Mouse (Mus musculus) midbrain, embryonic 15.5 days (tissue): Measurements from ENCODE around the gene Gpha2. TPM values are rescaled to one million over a fixed set of nuclear protein-coding genes. Genes with fewer than 3 reads are reported as not detected.

ENCODE experiments used
- ATAC-seq: fragments of 200-750 bp; cut with Nextera tagmentation; replicated peaks from 2 replicates; pipeline ENCODE4 v1.8.0; 2017; ENCODE audit warnings: moderate TSS enrichment
- H3K27ac ChIP-seq: fragments of 300-500 bp; sonication (generic); 2 replicates; pipeline ENCODE4 v1.5.1; 2015; ENCODE audit warnings: mild to moderate bottlenecking, inconsistent platforms
- H3K27me3 ChIP-seq: fragments of 300-500 bp; sonication (generic); replicated peaks from 2 replicates; pipeline ENCODE4 v1.6.1; 2015; ENCODE audit warnings: inconsistent platforms
- H3K36me3 ChIP-seq: fragments of 300-500 bp; sonication (generic); replicated peaks from 2 replicates; pipeline ENCODE4 v1.6.1; 2015; ENCODE audit warnings: inconsistent platforms
- H3K4me1 ChIP-seq: fragments of 300-500 bp; sonication (generic); 2 replicates; pipeline ENCODE4 v1.6.1; 2015; ENCODE audit warnings: inconsistent platforms
- H3K4me2 ChIP-seq: fragments of 300-500 bp; sonication (generic); 2 replicates; pipeline ENCODE4 v1.6.1; 2015; ENCODE audit warnings: inconsistent platforms, mild to moderate bottlenecking, moderate library complexity
- H3K4me3 ChIP-seq: fragments of 300-500 bp; sonication (generic); 2 replicates; pipeline ENCODE4 v1.5.1; 2015; ENCODE audit warnings: mild to moderate bottlenecking, inconsistent platforms
- H3K9ac ChIP-seq: fragments of 300-500 bp; sonication (generic); 2 replicates; pipeline ENCODE4 v1.6.1; 2015; ENCODE audit warnings: mild to moderate bottlenecking, inconsistent platforms
- H3K9me3 ChIP-seq: fragments of 300-500 bp; sonication (generic); 2 replicates; pipeline ENCODE4 v1.6.1; 2016; ENCODE audit warnings: inconsistent platforms
- WGBS: fragments of 180-500 bp; shearing (Covaris S2); methylation state at CpG from one replicate; pipeline ENCODE4 v1.1.7; 2015; ENCODE audit warnings: mixed read lengths; 5-methylcytosine and 5-hydroxymethylcytosine counted together
- polyA plus RNA-seq: library from polyadenylated mRNA; unstranded; fragments of >200 nt; fragmentation: Nextera tagmentation; extraction: Ambion mirVana; gene quantifications from 2 replicates; pipeline ENCODE4 v1.2.1, GENCODE M21; 2015

Gene Gpha2
- polyA plus RNA-seq, 1 experiment from 2014 or later: not detected

GRCm38 (mm10) chr19:6233647-6234046 is 7.5 kb downstream of the Gpha2 start:
- ATAC-seq: no peak
- Histone ChIP-seq H3K36me3 (peaks cover 25% of the 10 kb centered on the region; the same call in 1 of the 2 replicates), H3K9me3 (no peaks in the 10 kb centered on the region), H3K4me1 (peaks cover 19% of the 10 kb centered on the region), H3K27ac (no peak overlapping the region), H3K4me2 (no peak overlapping the region), H3K27me3 (no peaks in the 10 kb centered on the region), H3K4me3 (0 out of 2 replicates have a peak overlapping the region, but pooled peaks have one; percentile 89), H3K9ac (no peak overlapping the region)
- 87% methylated on average over 16 of the region's 16 CpGs for WGBS

- 62% methylated on average over 11 of the region's 11 CpGs for WGBS
- Histone ChIP-seq H3K4me2 (peak overlapping the region; percentile 85), H3K36me3 (peaks cover 25% of the 10 kb centered on the region; the same call in 1 of the 2 replicates), H3K4me1 (peaks cover 19% of the 10 kb centered on the region), H3K27ac (no peak overlapping the region), H3K27me3 (no peaks in the 10 kb centered on the region), H3K9me3 (no peaks in the 10 kb centered on the region), H3K9ac (peak overlapping the region; percentile 94), H3K4me3 (peak overlapping the region; percentile 89)
- no peak for ATAC-seq
Observed at GRCm38 (mm10) chr19:6234337-6235083, 8.3 kb downstream of the Gpha2 start.

GRCm38 (mm10) chr19:6235084-6236052 is 9.2 kb downstream of the Gpha2 start, which contains the start of gene Ppp2r5b:
TSS of gene Ppp2r5b (minus strand) at chr19:6235872.
- H3K36me3 ChIP-seq: peaks cover 20% of the 10 kb centered on the region; the same call in 1 of the 2 replicates
- H3K27ac ChIP-seq: peak within 1 kb of the TSS; percentile 92
- H3K4me3 ChIP-seq: peak within 1 kb of the TSS; percentile 89
- peak; percentile 95 for ATAC-seq
- peak within 1 kb of the TSS; percentile 94 for H3K9ac ChIP-seq
- no peaks in the 10 kb centered on the region for H3K9me3 ChIP-seq
- 2% methylated on average over 48 of the region's 48 CpGs for WGBS
- H3K27me3 ChIP-seq: no peaks in the 10 kb centered on the region
- H3K4me1 ChIP-seq: peaks cover 19% of the 10 kb centered on the region
- H3K4me2 ChIP-seq: peak within 1 kb of the TSS; percentile 85

- under 1% methylated on average over 9 of the region's 9 CpGs for WGBS
- Histone ChIP-seq H3K4me3 (peak overlapping the region; percentile 89), H3K4me2 (peak overlapping the region; percentile 85), H3K27ac (peak overlapping the region; percentile 92), H3K9ac (peak overlapping the region; percentile 94), H3K9me3 (no peaks in the 10 kb centered on the region), H3K36me3 (peaks cover 13% of the 10 kb centered on the region; the same call in 1 of the 2 replicates), H3K27me3 (no peaks in the 10 kb centered on the region), H3K4me1 (peaks cover 23% of the 10 kb centered on the region)
- peak; percentile 91 for ATAC-seq
Observed at GRCm38 (mm10) chr19:6236053-6236441, 9.9 kb downstream of the Gpha2 start.

- H3K4me1 ChIP-seq: peaks cover 24% of the 10 kb centered on the region
- H3K27me3 ChIP-seq: no peaks in the 10 kb centered on the region
- H3K4me2 ChIP-seq: no peak overlapping the region
- H3K36me3 ChIP-seq: peaks cover 8% of the 10 kb centered on the region; the same call in 1 of the 2 replicates
- H3K9me3 ChIP-seq: no peaks in the 10 kb centered on the region
- no peak overlapping the region for H3K9ac ChIP-seq
- no peak overlapping the region for H3K4me3 ChIP-seq
- no peak for ATAC-seq
- H3K27ac ChIP-seq: no peak overlapping the region
- 76% methylated on average over 7 of the region's 7 CpGs for WGBS
Observed at GRCm38 (mm10) chr19:6236842-6237241, 10.7 kb downstream of the Gpha2 start.

- H3K9me3 ChIP-seq: no peaks in the 10 kb centered on the region
- peaks cover 38% of the 10 kb centered on the region for H3K4me1 ChIP-seq
- no peaks in the 10 kb centered on the region for H3K27me3 ChIP-seq
- no peak overlapping the region for H3K9ac ChIP-seq
- no peaks in the 10 kb centered on the region for H3K36me3 ChIP-seq
- no peak overlapping the region for H3K4me2 ChIP-seq
- H3K4me3 ChIP-seq: no peak overlapping the region
- no peak overlapping the region for H3K27ac ChIP-seq
- no peak for ATAC-seq
Observed at GRCm38 (mm10) chr19:6238740-6239139, 12.6 kb downstream of the Gpha2 start.

GRCm38 (mm10) chr19:6240136-6240535 is 14.0 kb downstream of the Gpha2 start:
- ATAC-seq: no peak
- peaks cover 25% of the 10 kb centered on the region for H3K4me1 ChIP-seq
- no peak overlapping the region for H3K27ac ChIP-seq
- 76% methylated on average over 1 of the region's 1 CpGs for WGBS
- no peak overlapping the region for H3K9ac ChIP-seq
- H3K4me2 ChIP-seq: no peak overlapping the region
- H3K9me3 ChIP-seq: no peaks in the 10 kb centered on the region
- H3K27me3 ChIP-seq: no peaks in the 10 kb centered on the region
- H3K36me3 ChIP-seq: peaks cover 8% of the 10 kb centered on the region; the same call in 1 of the 2 replicates
- no peak overlapping the region for H3K4me3 ChIP-seq

GRCm38 (mm10) chr19:6240725-6241124 is 14.5 kb downstream of the Gpha2 start:
- no peaks in the 10 kb centered on the region for H3K9me3 ChIP-seq
- H3K4me2 ChIP-seq: peak overlapping the region; percentile 92
- peaks cover 25% of the 10 kb centered on the region for H3K4me1 ChIP-seq
- ATAC-seq: no peak
- H3K27ac ChIP-seq: peak overlapping the region; percentile 59; the same call in 1 of the 2 replicates
- H3K27me3 ChIP-seq: no peaks in the 10 kb centered on the region
- H3K36me3 ChIP-seq: peaks cover 13% of the 10 kb centered on the region; the same call in 1 of the 2 replicates
- 37% methylated on average over 5 of the region's 5 CpGs for WGBS
- H3K4me3 ChIP-seq: peak overlapping the region; percentile 71; the same call in 1 of the 2 replicates
- no peak overlapping the region for H3K9ac ChIP-seq

GRCm38 (mm10) chr19:6241274-6242107 is 15.3 kb downstream of the Gpha2 start, which contains the start of gene Atg2a:
TSS of gene Atg2a (plus strand) at chr19:6241668.
- H3K9me3 ChIP-seq: no peaks in the 10 kb centered on the region
- under 1% methylated on average over 55 of the region's 55 CpGs for WGBS

GRCm38 (mm10) chr19:6242281-6242680 is 16.1 kb downstream of the Gpha2 start:
- Histone ChIP-seq H3K4me1 (peaks cover 21% of the 10 kb centered on the region), H3K27ac (peak overlapping the region; percentile 59; the same call in 1 of the 2 replicates), H3K4me2 (peak overlapping the region; percentile 92), H3K4me3 (peak overlapping the region; percentile 71), H3K27me3 (no peaks in the 10 kb centered on the region), H3K9ac (peak overlapping the region; percentile 90), H3K36me3 (peaks cover 18% of the 10 kb centered on the region; the same call in 1 of the 2 replicates), H3K9me3 (no peaks in the 10 kb centered on the region)
- 0% methylated on average over 4 of the region's 4 CpGs for whole genome bisulfite sequencing
- ATAC-seq: peak; percentile 2; the same call in 1 of the 2 replicates

More at GRCm38 (mm10) chr19:6241274-6242107, 15.3 kb downstream of the Gpha2 start, which contains the start of gene Atg2a:
- H3K27me3 ChIP-seq: no peaks in the 10 kb centered on the region
- peak; percentile 93 for ATAC-seq
- peak within 1 kb of the TSS; percentile 90 for H3K9ac ChIP-seq
- H3K4me1 ChIP-seq: peaks cover 22% of the 10 kb centered on the region
- H3K4me2 ChIP-seq: peak within 1 kb of the TSS; percentile 92
- H3K4me3 ChIP-seq: peak within 1 kb of the TSS; percentile 71
- peaks cover 17% of the 10 kb centered on the region; the same call in 1 of the 2 replicates for H3K36me3 ChIP-seq
- H3K27ac ChIP-seq: peak within 1 kb of the TSS; percentile 59

GRCm38 (mm10) chr19:6243226-6243625 is 17.0 kb downstream of the Gpha2 start:
- Histone ChIP-seq H3K27ac (no peak overlapping the region), H3K27me3 (no peaks in the 10 kb centered on the region), H3K4me2 (no peak overlapping the region), H3K36me3 (peaks cover 24% of the 10 kb centered on the region; the same call in 1 of the 2 replicates), H3K9ac (no peak overlapping the region), H3K4me3 (no peak overlapping the region), H3K4me1 (peaks cover 21% of the 10 kb centered on the region), H3K9me3 (no peaks in the 10 kb centered on the region)
- no peak for ATAC-seq
- 87% methylated on average over 5 of the region's 5 CpGs for WGBS
